Mouse (Mus musculus): Measurements from ENCODE around the gene Galnt14. TPM values are rescaled to one million over a fixed set of nuclear protein-coding genes. Genes with fewer than 3 reads are reported as not detected.

Galnt14 gene
- polyA plus RNA-seq, 1 experiment: not detected

- DNase-seq: no peak
- Histone ChIP-seq H3K4me3 (replicated peaks; ENCODE audit: extremely low read depth, low read depth, low read length) (no peak overlapping the region), H3K4me1 (ENCODE audit: control insufficient read depth, insufficient read depth, low read length) (no peaks in the 10 kb centered on the region)
- TF ChIP-seq CTCF (IDR thresholded peaks at IDR 0.05; ENCODE audit: insufficient read depth, low read length) (no peak), POLR2A (IDR thresholded peaks at IDR 0.05; ENCODE audit: borderline replicate concordance, extremely low read depth, low read depth, low read length) (no peak)
- WGBS: 66% methylated on average over 2 of the region's 2 CpGs
These were observed 178.4 kb downstream of the Galnt14 start for GRCm38 (mm10) chr17:73531896-73532295.

GRCm38 (mm10) chr17:73522169-73522568 is 188.1 kb downstream of the Galnt14 start:
- WGBS: 80% methylated on average over 7 of the region's 7 CpGs
- H3K4me1 ChIP-seq (ENCODE audit: control insufficient read depth, insufficient read depth, low read length): no peaks in the 10 kb centered on the region
- H3K4me3 ChIP-seq (replicated peaks; ENCODE audit: extremely low read depth, low read depth, low read length): no peak overlapping the region
- DNase-seq: no peak
- TF ChIP-seq POLR2A (IDR thresholded peaks at IDR 0.05; ENCODE audit: borderline replicate concordance, extremely low read depth, low read depth, low read length): no peak
- TF ChIP-seq CTCF (IDR thresholded peaks at IDR 0.05; ENCODE audit: insufficient read depth, low read length): no peak

- no peak for DNase-seq
- Histone ChIP-seq H3K4me1 (ENCODE audit: control insufficient read depth, insufficient read depth, low read length) (no peaks in the 10 kb centered on the region), H3K4me3 (replicated peaks; ENCODE audit: extremely low read depth, low read depth, low read length) (no peak overlapping the region)
- WGBS: 77% methylated on average over 5 of the region's 5 CpGs
- TF ChIP-seq POLR2A (IDR thresholded peaks at IDR 0.05; ENCODE audit: borderline replicate concordance, extremely low read depth, low read depth, low read length) (no peak), CTCF (IDR thresholded peaks at IDR 0.05; ENCODE audit: insufficient read depth, low read length) (no peak)
These were observed 190.9 kb downstream of the Galnt14 start for GRCm38 (mm10) chr17:73519350-73519749.

GRCm38 (mm10) chr17:73518359-73518758 is 191.9 kb downstream of the Galnt14 start:
- WGBS: 75% methylated on average over 1 of the region's 1 CpGs
- TF ChIP-seq POLR2A (IDR thresholded peaks at IDR 0.05; ENCODE audit: borderline replicate concordance, extremely low read depth, low read depth, low read length) (no peak), CTCF (IDR thresholded peaks at IDR 0.05; ENCODE audit: insufficient read depth, low read length) (no peak)

GRCm38 (mm10) chr17:73515506-73515905 is 194.7 kb downstream of the Galnt14 start:
- no peak for DNase-seq
- WGBS: 88% methylated on average over 3 of the region's 3 CpGs
- TF ChIP-seq CTCF (IDR thresholded peaks at IDR 0.05; ENCODE audit: insufficient read depth, low read length) (no peak), POLR2A (IDR thresholded peaks at IDR 0.05; ENCODE audit: borderline replicate concordance, extremely low read depth, low read depth, low read length) (no peak)
- H3K4me1 ChIP-seq (ENCODE audit: control insufficient read depth, insufficient read depth, low read length): no peaks in the 10 kb centered on the region
- H3K4me3 ChIP-seq (replicated peaks; ENCODE audit: extremely low read depth, low read depth, low read length): no peak overlapping the region

More at GRCm38 (mm10) chr17:73518359-73518758, 191.9 kb downstream of the Galnt14 start:
- no peaks in the 10 kb centered on the region for H3K4me1 ChIP-seq (ENCODE audit: control insufficient read depth, insufficient read depth, low read length)
- no peak overlapping the region for H3K4me3 ChIP-seq (replicated peaks; ENCODE audit: extremely low read depth, low read depth, low read length)
- no peak for DNase-seq

- no peaks in the 10 kb centered on the region for H3K4me1 ChIP-seq (ENCODE audit: control insufficient read depth, insufficient read depth, low read length)
- 79% methylated on average over 1 of the region's 1 CpGs for WGBS
- no peak for DNase-seq
- TF ChIP-seq CTCF (IDR thresholded peaks at IDR 0.05; ENCODE audit: insufficient read depth, low read length) (no peak), POLR2A (IDR thresholded peaks at IDR 0.05; ENCODE audit: borderline replicate concordance, extremely low read depth, low read depth, low read length) (no peak)
- H3K4me3 ChIP-seq (replicated peaks; ENCODE audit: extremely low read depth, low read depth, low read length): no peak overlapping the region
These were observed 195.4 kb downstream of the Galnt14 start for GRCm38 (mm10) chr17:73514862-73515261.

- Histone ChIP-seq H3K4me1 (ENCODE audit: control insufficient read depth, insufficient read depth, low read length) (no peaks in the 10 kb centered on the region), H3K4me3 (replicated peaks; ENCODE audit: extremely low read depth, low read depth, low read length) (no peak overlapping the region)
- 80% methylated on average over 4 of the region's 4 CpGs for WGBS
- TF ChIP-seq POLR2A (IDR thresholded peaks at IDR 0.05; ENCODE audit: borderline replicate concordance, extremely low read depth, low read depth, low read length): no peak
- TF ChIP-seq CTCF (IDR thresholded peaks at IDR 0.05; ENCODE audit: insufficient read depth, low read length): no peak
- no peak for DNase-seq
These were observed 196.0 kb downstream of the Galnt14 start for GRCm38 (mm10) chr17:73514258-73514657.

- no peak for TF ChIP-seq CTCF (IDR thresholded peaks at IDR 0.05; ENCODE audit: insufficient read depth, low read length)
- TF ChIP-seq POLR2A (IDR thresholded peaks at IDR 0.05; ENCODE audit: borderline replicate concordance, extremely low read depth, low read depth, low read length): no peak
- H3K4me1 ChIP-seq (ENCODE audit: control insufficient read depth, insufficient read depth, low read length): no peaks in the 10 kb centered on the region
- DNase-seq: no peak
- WGBS: 60% methylated on average over 5 of the region's 5 CpGs
- no peak overlapping the region for H3K4me3 ChIP-seq (replicated peaks; ENCODE audit: extremely low read depth, low read depth, low read length)
These were observed 197.4 kb downstream of the Galnt14 start for GRCm38 (mm10) chr17:73512844-73513243.

- H3K4me3 ChIP-seq (replicated peaks; ENCODE audit: extremely low read depth, low read depth, low read length): no peak overlapping the region
- no peak for DNase-seq
- H3K4me1 ChIP-seq (ENCODE audit: control insufficient read depth, insufficient read depth, low read length): no peaks in the 10 kb centered on the region
- TF ChIP-seq CTCF (IDR thresholded peaks at IDR 0.05; ENCODE audit: insufficient read depth, low read length) (no peak), POLR2A (IDR thresholded peaks at IDR 0.05; ENCODE audit: borderline replicate concordance, extremely low read depth, low read depth, low read length) (no peak)
- WGBS: 82% methylated on average over 13 of the region's 13 CpGs
These were observed 202.3 kb downstream of the Galnt14 start for GRCm38 (mm10) chr17:73507804-73508535.

- WGBS: 87% methylated on average over 4 of the region's 4 CpGs
These were observed 206.1 kb downstream of the Galnt14 start for GRCm38 (mm10) chr17:73504111-73504510.

More at GRCm38 (mm10) chr17:73504111-73504510, 206.1 kb downstream of the Galnt14 start:
- TF ChIP-seq CTCF (IDR thresholded peaks at IDR 0.05; ENCODE audit: insufficient read depth, low read length) (no peak), POLR2A (IDR thresholded peaks at IDR 0.05; ENCODE audit: borderline replicate concordance, extremely low read depth, low read depth, low read length) (no peak)
- DNase-seq: no peak
- Histone ChIP-seq H3K4me1 (ENCODE audit: control insufficient read depth, insufficient read depth, low read length) (no peaks in the 10 kb centered on the region), H3K4me3 (replicated peaks; ENCODE audit: extremely low read depth, low read depth, low read length) (no peak overlapping the region)

Measured in lung, adult 2 months (tissue).